Mouse (Mus musculus) neural tube, embryonic 10.5 days (tissue): ENCODE data around the gene Elovl2.
"Not testable (repeated sequence)": the region's sequence is repeated elsewhere in the genome, so short reads cannot be mapped to it uniquely, and the experiment has no call there.

Experiments used
- DNase-seq: peaks from one replicate; pipeline ENCODE4 v3.0.0-alpha.2; 2017; ENCODE audit warnings: low spot score; ENCODE audit errors: extremely low spot score

Elovl2 gene

DNA sequence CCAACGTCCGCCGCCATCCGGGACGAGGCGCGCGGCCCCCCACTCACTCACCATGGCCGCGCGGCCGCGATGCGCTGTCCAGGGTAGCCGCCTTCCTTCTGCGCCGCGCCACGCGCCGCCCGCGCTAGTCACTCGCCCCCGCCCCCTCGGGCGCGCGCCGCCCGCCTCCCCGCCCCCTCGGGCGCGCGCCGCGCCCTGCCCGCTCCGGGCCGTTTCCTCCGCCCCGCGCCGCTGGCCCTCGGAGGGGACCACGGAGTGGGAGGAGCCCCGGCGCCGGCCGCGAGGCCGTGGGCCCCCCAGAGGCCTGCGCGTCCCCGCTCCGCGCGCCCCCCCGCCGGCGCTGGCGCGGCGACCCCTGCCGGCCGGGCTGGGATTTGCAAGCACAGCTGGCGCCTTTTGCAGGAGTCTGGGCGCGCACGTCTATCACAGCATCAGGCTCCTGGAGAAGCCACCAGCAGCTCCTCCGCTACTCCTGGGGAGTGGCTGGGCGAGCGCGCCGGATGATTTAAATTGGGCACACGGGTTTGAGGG lies at the start of gene Elovl2:
TSS of gene Elovl2 (minus strand) at position 102 of the 531 bp plus-strand sequence.
- peak; percentile 89 for DNase-seq

DNA sequence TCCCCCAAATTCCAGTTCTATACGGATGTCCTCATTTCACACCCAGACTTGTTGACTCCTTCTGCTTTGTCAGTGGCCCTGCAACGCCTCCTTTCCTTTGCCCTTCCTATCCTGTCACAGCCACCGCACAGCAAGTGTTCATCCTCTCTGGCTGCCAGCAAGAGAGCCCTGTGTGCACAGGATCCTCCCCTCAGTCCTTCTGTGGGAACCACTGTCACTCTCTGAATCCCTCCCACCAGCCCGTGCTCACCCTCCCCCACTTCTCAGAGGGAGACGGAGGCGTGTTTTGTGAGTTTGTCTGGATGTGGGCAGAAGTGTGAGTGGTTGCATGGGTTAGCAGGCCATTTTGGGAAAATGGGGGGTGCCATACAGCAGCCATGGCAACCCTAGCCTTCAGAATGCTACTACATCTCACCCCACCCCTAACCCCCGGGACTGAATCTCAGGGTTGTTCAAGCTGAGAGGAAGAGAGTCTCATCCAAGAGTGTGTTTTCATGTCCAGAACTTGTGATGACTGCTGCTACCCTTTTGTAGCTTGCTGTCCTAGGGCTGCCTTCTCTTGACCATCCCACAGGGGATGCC lies 47.7 kb upstream of the Elovl2 start:
- no peak for DNase-seq

DNA sequence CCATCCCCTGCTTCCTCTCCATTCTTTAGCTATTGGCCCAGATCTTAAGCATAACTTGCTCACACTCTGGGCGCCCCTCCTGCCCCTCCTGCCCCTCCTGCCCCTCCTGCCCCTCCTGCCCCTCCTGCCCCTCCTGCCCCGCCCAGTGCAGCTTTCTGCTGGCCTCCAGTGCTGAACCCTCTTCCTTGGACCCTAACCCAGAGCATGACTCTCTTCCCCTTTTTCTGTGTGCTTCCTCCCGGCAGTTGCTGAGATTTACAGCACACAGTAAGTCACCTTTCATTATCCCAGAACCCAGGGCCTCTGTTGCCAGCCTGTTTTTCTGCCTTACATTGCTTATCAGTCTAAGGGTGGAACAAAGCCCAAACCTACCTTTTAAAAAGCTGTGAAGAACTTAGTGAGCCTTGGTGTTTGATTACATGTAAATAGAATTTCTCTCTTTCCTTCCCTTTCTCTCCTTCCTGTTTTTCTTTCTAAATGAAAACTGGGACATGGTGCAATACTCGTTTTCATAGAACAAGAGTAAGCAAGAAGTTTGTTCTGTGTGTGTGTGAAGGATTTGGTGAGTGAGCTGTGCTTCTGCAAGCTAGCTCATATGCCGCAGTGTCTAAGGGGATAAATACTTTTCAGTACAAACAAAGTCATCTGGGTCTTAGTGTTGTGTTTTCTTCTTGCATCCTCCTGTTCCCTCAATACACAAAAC lies 43.2 kb upstream of the Elovl2 start:
- DNase-seq, result no peak

DNA sequence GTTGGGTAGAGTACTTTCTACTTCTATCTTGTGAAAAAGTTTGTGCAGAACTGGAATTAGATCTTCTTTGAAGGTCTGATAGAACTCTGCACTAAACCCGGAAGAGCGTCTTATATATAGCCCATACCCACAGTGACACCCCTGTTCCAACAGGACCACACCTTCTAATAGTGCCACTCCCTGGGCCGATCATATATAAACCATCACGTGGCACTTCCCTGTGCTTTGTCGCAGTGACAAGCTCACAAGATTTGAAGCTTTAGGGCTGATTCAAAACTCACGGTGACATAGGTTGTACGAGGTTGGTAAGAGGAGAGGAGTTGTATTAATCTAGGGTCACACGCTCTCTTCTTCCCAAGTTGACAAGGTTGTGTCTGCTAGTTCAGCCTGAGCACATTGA lies 41.4 kb upstream of the Elovl2 start:
- DNase-seq, result not testable (repeated sequence)

DNA sequence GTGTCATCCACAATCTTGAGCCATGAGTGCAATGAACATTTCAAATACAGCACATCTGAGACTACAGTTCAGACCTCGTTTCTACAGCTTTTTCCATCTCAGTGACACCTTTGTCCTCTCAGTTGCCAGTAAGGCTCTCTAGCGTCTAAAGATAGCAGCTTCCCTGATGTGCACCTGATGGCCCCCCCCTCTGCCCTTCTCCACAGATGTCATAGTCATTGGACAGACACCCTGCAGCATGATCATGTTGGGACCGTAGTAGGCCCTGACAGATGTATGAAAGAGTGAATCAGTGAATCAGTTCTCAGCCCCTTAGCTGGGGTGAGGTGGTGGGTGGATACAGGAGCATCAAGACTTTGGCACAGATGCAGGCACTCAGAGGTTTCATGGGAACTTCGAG lies 37.6 kb upstream of the Elovl2 start:
- DNase-seq, result no peak

DNA sequence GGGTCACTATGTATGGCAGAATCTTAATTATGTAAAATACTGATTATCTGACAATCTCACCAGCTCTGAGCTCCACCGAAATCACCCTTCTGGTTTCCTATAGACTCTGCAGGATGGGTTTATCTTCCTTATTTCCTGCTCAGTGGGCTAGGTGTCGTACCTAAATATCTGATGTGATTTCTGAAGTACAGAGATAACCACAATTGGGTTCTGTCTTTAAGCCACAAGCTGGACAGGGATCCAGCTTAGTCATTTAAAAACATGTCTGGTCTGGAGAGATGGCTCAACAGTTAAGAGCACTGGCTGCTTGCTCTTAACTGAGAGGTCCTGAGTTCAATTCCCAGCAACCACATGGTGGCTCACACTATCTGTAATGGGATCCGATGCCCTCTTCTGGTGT lies 36.8 kb upstream of the Elovl2 start:
- no peak for DNase-seq

DNA sequence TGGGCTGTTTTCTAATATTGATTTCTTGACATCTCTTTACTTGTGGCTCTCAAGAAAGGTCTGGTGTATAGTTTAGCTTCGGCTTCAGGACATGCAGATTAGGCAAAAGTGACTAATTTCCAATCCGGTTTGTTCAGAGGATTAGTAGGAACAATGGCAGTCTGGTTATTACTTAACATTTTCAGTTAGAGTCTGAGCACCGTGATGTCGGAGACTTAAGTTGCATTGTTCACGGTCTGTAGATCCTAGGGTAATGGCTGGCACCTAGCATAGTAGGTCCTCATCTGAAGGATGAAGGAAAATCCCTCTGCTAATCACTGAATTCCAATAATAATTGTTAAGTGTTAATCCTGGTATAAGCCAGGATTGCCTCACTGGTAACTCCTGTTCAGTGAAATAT lies 35.9 kb upstream of the Elovl2 start:
- no peak for DNase-seq

DNA sequence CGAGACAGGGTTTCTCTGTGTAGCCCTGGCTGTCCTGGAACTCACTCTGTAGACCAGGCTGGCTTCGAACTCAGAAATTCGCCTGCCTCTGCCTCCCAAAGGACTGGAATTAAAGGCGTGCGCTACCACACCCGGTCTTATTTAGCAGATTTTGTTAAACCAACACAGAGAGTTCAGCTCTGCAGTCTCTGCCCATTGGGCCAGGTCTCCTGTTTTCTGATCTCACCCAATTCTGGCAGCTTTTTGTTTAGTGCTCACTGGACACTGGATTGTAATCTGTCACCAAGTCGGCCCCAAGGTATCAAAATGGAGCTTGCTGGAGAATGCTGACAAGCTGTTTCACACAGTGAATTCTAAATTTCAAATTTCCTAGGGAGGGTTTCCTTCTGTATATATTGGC lies 32.5 kb upstream of the Elovl2 start:
- DNase-seq, result no peak

DNA sequence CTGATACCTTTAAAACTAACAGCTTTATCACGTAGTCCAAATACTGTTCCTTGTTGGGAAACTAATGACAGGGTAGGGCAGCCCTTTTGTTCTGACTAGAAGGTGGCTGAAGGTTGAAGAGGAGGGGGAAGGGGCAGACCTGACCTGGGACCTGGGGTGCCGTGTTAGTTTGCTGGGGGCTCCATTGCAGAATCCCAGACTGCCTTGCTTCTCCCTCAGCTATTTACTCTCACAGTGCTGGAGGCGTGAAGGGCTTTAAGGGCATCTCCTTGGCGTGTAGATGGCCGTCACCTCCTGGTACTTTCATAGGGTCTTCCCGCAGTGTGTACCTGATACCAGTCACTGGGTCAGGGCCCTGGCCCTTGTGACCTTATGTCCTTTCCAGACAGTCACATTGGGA lies 31.9 kb upstream of the Elovl2 start:
- DNase-seq, result no peak

DNA sequence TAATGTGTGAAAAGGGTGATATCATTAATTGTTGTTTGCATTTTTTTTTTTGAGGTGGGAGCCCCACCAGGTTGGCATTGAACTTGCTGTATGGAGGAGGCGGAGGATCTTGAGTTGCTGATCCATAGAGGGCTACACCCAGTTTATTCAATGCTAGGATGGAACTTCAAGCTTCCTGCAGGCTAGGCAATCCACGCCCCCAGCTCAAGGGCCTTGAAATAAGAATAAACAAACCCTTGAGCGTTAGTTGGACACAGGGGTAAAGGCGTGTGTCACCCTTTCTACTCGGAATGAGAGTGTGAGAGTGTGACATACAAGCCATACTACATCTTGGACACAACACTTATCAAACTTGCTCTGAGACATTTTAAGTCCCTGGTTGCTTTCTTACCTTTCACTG lies 31.5 kb upstream of the Elovl2 start:
- no peak for DNase-seq

DNA sequence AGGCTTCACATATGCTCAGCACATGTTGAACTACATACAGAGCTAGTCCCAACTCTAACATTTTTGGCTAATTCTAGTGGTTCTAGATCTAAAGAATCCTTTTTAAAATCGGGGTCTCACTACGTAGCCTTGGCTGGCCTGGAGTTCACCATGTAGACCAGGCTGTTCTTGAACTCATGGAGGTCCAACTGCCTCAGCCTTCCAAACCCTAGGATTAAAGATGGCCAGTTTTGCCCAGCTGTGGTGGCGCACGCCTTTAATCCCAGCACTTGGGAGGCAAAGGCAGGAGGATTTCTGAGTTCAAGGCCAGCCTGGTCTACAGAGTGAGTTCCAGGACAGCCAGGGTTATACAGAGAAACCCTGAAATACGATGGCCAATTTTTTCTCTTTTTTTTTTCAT lies 31.0 kb upstream of the Elovl2 start:
- DNase-seq, result not testable (repeated sequence)

DNA sequence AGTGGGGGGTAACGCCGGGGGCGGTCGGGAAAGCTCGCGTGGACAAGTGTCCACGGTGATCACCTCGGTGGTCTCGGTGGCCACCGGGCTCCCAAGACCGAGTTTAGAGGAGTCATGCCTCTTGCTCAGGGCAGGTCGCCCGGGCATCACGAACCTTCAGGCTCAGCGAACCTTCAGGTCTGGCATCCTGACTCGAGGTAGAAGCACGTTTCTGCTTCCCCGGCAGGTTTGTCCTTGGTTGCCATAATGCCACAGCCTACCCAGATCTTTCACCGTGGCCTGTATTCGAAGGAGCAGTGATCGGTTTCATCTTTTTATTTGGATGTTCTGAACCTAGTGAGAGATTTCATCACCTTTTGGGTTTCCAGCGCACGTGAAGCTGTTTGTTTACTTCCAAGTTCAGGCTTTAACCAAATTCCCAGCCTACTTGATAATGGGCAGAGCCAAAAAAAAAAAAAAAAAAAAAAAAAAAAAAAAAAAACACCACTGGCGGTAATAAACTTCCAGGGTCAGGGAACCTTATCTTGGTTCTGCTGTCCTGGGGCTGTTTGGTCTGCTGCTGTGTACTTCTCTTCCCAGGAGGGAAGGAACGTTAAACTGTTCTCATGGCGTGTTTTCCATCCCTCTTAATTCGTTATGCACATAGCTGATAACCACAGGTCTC lies 30.2 kb upstream of the Elovl2 start:
- no peak for DNase-seq

DNA sequence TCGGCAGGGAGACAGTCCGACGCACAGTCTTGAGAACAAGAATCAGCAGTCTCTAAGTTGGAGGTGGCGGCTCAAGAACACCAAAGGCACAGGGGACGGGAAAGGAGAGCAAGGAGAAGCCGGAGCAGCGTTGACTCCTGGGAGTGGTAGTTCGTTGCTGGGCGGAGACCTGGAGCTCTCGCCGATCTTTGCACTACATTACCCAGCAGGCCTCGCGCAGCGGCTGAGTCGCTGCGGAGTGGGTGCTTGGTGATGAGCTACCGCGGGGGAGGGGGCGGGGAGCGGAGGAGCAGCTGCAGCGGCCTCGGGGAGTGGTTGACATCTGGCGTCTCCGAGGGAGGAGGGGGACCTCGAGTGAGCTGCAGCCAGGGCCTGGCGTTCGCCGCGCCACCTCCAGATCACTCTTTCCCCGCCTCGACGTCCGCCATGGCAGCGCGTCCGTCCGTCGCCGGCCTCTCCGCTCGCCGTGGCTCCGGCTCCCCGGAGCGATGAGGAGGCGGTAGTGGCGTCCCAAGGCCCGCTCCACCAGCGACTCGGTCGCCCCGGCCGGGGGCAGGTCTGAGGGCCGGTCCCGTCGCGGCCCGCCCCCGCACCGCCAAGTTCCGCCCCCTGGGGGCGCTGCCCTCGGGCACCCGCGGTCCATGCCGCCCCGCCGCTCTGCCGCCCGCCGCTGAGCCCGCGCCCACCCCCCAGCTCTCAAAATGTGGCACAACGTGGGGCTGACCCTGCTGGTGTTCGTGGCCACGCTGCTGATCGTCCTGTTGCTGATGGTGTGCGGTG lies 29.5 kb upstream of the Elovl2 start, which contains the start of gene Smim13:
TSS of gene Smim13 (plus strand) at position 307 of the 780 bp plus-strand sequence.
- DNase-seq, result peak; percentile 97

DNA sequence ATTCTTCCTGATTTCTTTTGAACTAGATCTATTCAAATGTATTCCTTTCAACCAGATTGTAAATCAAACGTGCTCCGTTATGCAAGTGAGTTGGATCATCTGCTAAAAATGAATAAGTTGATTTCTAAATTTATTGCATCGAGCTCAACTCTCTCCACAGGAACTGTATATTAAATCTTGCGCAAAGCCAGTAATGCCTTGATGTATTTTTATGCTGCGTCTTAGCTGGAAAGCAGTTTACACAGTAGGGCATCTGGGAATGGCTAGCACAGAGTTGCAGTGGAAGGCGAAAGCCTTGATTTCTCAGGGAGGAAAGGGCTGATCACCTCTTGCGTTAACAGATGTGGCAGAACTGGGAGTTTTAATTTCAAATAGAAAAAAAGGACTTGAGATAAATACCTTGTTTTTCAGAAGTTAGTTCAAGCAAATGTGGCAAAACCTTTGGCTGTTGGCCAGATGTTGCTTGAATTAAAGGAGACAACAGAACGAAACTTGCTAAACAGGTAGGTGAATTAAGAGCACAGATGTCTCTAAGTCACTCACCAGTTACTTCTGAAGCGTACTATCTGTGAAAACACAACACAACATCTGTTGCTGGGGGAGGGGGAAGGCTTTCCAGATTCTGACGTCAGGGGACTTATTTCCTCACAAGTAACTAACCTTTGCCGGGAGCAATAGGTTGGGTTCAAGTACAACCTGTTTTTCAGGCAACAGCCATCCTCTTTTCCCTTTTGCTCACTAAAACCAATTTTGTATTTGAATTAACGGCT lies 28.7 kb upstream of the Elovl2 start:
- no peak for DNase-seq

DNA sequence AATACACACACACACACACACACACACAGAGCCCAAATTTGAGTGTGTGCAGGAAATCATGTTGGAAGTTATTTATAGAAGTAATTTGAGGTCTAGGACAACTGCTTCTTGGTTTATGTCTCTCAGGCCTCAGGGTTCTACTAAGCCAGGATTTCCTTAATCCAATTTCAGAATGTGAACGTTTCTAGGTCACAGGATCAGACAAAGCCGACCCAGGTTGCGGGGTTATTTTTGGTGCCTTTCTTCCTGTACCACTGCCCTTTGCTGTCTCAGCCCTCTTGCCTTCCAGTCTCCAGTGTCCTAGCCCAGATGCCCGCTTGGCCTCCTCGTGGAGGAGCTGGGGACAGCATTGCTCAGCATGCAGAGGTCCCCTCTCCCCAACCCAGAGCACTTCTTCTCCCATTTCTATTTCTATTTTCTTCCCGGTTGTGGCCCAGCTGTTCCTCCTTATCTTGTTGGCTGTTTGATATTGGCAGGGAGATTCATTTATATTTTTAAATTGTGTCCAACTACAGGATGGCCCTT lies 24.2 kb upstream of the Elovl2 start:
- no peak for DNase-seq

DNA sequence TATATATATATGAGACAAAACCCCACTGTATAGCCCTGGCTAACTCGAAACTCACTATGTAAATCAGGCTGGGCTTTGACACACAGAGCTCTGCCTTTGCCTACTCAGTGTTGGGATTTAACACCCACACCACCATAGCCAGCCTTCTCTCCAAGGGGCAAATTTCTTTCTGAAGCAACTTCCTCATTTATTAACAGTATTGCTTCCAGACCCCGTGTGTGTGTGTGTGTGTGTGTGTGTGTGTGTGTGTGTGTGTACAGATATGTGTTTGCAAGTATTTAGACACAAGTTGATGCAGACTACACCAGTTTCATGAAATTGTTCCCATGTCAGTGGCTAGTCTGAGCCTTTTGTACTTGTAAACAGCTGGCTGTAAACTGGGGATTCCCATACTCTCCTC lies 21.4 kb upstream of the Elovl2 start:
- no peak for DNase-seq

DNA sequence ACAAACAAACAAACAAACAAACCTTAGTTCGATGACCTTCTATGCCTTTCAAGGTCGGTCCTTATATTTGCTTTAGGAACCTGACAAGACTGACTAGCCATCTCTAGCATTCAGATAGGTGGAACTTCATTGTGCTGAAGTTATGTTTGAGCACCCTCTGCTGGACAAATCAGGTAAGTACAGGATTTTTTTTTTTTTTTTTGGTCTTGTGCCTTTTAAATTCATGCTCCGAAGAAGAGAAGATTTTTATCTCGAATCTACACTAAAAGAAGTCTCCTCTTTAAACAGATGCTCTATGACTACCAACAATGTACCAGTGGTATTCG lies 18.6 kb upstream of the Elovl2 start:
- DNase-seq, result no peak

DNA sequence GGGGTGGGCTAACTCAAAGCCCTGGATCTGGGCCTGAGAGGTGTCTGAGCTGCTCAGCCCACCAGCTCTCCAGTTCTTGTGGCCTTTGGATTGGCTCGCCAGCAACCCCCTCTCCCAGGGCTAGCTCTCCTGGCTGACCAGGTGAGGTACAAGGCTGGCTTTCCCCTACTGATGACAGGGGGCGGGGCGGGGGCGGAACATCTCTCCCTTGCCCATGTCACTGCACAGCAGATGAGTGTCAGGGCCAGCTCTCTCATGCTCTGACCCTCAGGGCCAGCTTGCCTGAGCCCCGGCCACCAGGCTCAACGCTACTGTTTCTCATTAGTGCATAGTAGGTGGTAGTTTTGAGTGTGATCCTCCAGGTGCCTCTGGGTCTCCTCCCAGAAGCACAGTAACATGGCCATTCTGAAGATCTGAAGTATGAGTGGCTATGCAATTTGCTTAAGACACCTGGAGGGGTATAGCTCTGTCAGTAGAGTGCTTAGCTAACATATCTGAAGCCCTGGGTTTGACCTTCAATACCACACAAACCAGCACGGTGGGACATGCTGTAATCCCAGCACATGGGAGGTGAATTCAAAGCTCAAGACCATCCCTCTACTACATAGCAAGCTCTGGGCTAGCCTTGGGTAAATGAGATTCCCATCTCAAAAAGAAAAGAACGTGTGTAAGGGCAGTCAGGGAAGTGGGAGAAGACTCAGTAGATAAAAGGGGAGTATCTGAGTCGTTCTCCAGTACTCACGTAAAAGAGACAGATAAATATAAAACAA lies 18.0 kb upstream of the Elovl2 start:
- DNase-seq, result no peak

DNA sequence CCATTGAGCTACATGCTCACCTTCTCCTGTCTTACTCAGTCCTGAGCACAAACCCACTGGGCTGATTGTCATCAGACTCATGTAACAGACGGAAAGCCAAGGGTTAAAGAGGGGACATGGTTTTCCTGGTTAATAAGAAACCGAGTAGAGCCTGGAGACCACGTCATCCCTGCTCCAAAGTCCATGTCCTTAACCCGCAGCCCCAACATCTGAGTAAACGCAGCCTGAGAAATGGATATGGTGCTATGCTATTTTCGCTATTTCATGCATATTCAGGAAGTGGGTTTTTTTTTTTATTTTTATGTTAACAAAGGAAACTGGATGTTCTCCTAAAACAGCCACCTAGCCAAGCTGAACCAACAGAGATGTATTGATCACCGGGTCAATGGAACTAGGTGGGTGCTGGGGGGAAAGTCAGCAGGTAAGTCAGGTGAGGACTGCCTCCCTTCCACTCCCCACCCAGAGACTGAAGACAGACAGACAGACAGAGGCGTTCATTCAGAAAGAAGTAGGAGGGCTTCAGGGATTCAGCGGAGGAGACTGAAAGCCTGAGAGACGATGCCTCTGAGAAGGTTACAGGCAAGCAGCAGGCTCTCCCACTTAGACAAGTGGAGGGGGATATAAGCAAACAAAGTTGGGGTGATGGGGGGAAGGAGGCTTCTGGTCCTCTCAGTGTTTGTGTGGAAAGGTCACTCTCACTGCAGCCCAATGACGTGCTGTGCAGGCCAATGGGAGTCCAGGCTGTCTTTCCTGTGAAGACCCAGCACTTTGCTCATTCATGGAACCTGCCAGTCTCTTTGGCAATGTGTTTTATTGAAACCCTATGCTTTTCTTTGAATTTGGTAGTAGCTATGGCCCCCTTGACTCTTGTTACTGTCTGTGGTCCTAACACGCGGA lies 15.9 kb upstream of the Elovl2 start:
- no peak for DNase-seq
